Mouse (Mus musculus): ENCODE data around the gene Ankrd13d. TPM values are rescaled to one million over a fixed set of nuclear protein-coding genes. Genes with fewer than 3 reads are reported as not detected.

Ankrd13d gene
- polyA plus RNA-seq, 1 experiment from 2014 or later, result 62.9 TPM

- Histone ChIP-seq H3K9ac (replicated peaks; ENCODE audit: low read depth, low read length) (no peak overlapping the region), H3K27me3 (ENCODE audit: control insufficient read depth, insufficient read depth, low read length) (no peaks in the 10 kb centered on the region), H3K4me1 (ENCODE audit: control insufficient read depth, insufficient read depth, low read length) (peaks cover 8% of the 10 kb centered on the region), H3K4me3 (ENCODE audit: low read depth, low read length) (no peak overlapping the region), H3K4me2 (ENCODE audit: low read depth, low read length) (no peak overlapping the region), H3K27ac (ENCODE audit: low read depth, low read length) (no peak overlapping the region), H3K36me3 (ENCODE audit: control insufficient read depth, insufficient read depth, low read length) (no peaks in the 10 kb centered on the region), H3K9me3 (ENCODE audit: control insufficient read depth, low read length) (no peaks in the 10 kb centered on the region)
- ATAC-seq (ENCODE audit: low read depth), result no peak
- 28% methylated on average over 8 of the region's 8 CpGs for WGBS
These were observed 54.9 kb downstream of the Ankrd13d start for GRCm38 (mm10) chr19:4227894-4228678.

GRCm38 (mm10) chr19:4227446-4227845, 55.5 kb downstream of the Ankrd13d start:
- no peaks in the 10 kb centered on the region for H3K36me3 ChIP-seq (ENCODE audit: control insufficient read depth, insufficient read depth, low read length)
- H3K9me3 ChIP-seq (ENCODE audit: control insufficient read depth, low read length), result no peaks in the 10 kb centered on the region
- no peak overlapping the region for H3K4me3 ChIP-seq (ENCODE audit: low read depth, low read length)
- H3K27ac ChIP-seq (ENCODE audit: low read depth, low read length), result no peak overlapping the region
- ATAC-seq (ENCODE audit: low read depth), result no peak
- no peak overlapping the region for H3K4me2 ChIP-seq (ENCODE audit: low read depth, low read length)
- no peaks in the 10 kb centered on the region for H3K27me3 ChIP-seq (ENCODE audit: control insufficient read depth, insufficient read depth, low read length)
- WGBS, result 76% methylated on average over 5 of the region's 5 CpGs
- H3K4me1 ChIP-seq (ENCODE audit: control insufficient read depth, insufficient read depth, low read length), result peaks cover 6% of the 10 kb centered on the region
- no peak overlapping the region for H3K9ac ChIP-seq (replicated peaks; ENCODE audit: low read depth, low read length)

DNA sequence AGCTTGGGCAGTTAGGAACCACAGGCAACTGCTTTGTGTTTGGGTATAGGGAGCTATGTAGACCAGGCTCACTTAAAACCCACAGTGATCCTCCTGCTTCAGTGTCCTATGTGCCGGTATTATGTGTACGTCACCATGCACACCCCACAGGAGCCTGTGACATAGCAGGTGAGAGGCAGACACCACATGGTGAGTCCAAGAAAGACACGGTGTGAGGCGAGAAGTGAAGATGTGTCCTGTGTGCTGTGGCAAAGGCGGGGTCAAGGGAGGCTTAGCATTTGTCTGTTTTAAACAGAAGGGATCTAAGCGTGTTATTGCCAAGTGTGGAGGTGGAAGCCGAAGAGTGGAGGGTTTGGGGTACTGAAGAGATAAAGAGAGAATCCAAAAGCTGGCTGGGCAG, 56.2 kb downstream of the Ankrd13d start:
- no peak overlapping the region for H3K4me3 ChIP-seq (ENCODE audit: low read depth, low read length)
- peaks cover 3% of the 10 kb centered on the region; the same call in 1 of the 2 replicates for H3K4me1 ChIP-seq (ENCODE audit: control insufficient read depth, insufficient read depth, low read length)
- no peak for ATAC-seq (ENCODE audit: low read depth)
- 91% methylated on average over 7 of the region's 7 CpGs for WGBS
- H3K27ac ChIP-seq (ENCODE audit: low read depth, low read length), result no peak overlapping the region
- no peaks in the 10 kb centered on the region for H3K36me3 ChIP-seq (ENCODE audit: control insufficient read depth, insufficient read depth, low read length)
- H3K4me2 ChIP-seq (ENCODE audit: low read depth, low read length), result no peak overlapping the region
- no peaks in the 10 kb centered on the region for H3K9me3 ChIP-seq (ENCODE audit: control insufficient read depth, low read length)
- no peak overlapping the region for H3K9ac ChIP-seq (replicated peaks; ENCODE audit: low read depth, low read length)
- H3K27me3 ChIP-seq (ENCODE audit: control insufficient read depth, insufficient read depth, low read length), result no peaks in the 10 kb centered on the region

DNA sequence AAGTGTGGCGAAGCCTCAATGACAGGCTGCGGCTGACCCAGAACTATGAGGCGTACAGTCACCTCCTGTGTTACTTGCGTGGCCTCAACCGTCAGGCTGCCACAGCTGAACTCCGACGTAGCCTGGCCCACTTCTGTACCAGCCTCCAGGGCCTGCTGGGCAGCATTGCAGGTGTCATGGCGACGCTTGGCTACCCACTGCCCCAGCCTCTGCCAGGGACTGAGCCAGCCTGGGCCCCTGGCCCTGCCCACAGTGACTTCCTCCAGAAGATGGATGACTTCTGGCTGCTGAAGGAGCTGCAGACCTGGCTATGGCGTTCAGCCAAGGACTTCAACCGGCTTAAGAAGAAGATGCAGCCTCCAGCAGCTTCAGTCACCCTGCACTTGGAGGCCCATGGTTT, 60.8 kb downstream of the Ankrd13d start:
- Histone ChIP-seq H3K9ac (replicated peaks; ENCODE audit: low read depth, low read length) (no peak overlapping the region), H3K4me1 (ENCODE audit: control insufficient read depth, insufficient read depth, low read length) (no peaks in the 10 kb centered on the region), H3K27me3 (ENCODE audit: control insufficient read depth, insufficient read depth, low read length) (0 out of 2 replicates have a peak, but pooled peaks cover 1% of the 10 kb centered on the region), H3K4me3 (ENCODE audit: low read depth, low read length) (no peak overlapping the region), H3K9me3 (ENCODE audit: control insufficient read depth, low read length) (no peaks in the 10 kb centered on the region), H3K27ac (ENCODE audit: low read depth, low read length) (no peak overlapping the region), H3K4me2 (ENCODE audit: low read depth, low read length) (no peak overlapping the region), H3K36me3 (ENCODE audit: control insufficient read depth, insufficient read depth, low read length) (no peaks in the 10 kb centered on the region)
- peak; percentile 28; the same call in 1 of the 2 replicates for ATAC-seq (ENCODE audit: low read depth)
- 77% methylated on average over 11 of the region's 11 CpGs for WGBS

DNA sequence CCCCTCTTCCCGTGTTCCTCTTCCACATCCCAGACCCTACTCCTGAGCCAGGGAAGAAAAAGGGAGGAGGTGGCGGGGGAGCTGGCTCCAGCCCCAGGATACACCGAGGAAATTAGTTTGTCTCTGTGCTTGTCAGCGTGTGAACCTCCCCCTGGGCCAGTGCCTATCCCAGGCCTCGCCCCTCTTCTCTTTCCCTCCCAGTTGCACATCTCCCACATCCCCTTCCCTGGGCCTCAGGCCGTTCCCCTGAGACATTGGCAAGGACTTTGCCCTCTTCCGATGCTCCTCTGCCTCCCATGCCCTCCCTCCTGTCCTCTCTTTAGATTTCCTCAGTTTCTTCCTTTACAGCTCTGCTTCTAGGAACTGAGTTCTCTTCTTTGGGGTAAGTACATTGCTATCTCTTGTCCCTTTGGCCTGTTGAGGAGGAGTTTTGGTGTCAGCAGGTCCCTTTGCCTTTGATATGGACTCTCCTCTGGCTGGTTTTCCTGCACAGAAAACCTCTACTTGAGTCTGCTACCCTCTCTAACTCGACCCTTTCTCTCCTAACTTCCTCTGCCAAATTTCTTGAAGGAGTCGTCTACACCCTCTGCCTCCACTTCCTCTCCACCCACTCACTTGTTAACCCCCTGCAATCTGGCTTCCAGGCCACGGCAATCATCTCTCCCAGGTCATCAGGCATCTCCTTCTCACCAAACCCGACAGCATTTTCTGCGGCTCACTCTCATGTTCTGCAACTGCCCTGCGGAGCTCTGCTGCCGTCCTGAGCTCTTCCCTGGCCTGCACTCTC, 61.8 kb downstream of the Ankrd13d start:
- no peaks in the 10 kb centered on the region for H3K9me3 ChIP-seq (ENCODE audit: control insufficient read depth, low read length)
- H3K4me2 ChIP-seq (ENCODE audit: low read depth, low read length), result no peak overlapping the region
- no peaks in the 10 kb centered on the region for H3K36me3 ChIP-seq (ENCODE audit: control insufficient read depth, insufficient read depth, low read length)
- no peak overlapping the region for H3K9ac ChIP-seq (replicated peaks; ENCODE audit: low read depth, low read length)
- peak; percentile 21; the same call in 1 of the 2 replicates for ATAC-seq (ENCODE audit: low read depth)
- peaks cover 6% of the 10 kb centered on the region; the same call in 1 of the 2 replicates for H3K27me3 ChIP-seq (ENCODE audit: control insufficient read depth, insufficient read depth, low read length)
- 44% methylated on average over 14 of the region's 14 CpGs for WGBS
- no peaks in the 10 kb centered on the region for H3K4me1 ChIP-seq (ENCODE audit: control insufficient read depth, insufficient read depth, low read length)
- no peak overlapping the region for H3K4me3 ChIP-seq (ENCODE audit: low read depth, low read length)
- no peak overlapping the region for H3K27ac ChIP-seq (ENCODE audit: low read depth, low read length)

DNA sequence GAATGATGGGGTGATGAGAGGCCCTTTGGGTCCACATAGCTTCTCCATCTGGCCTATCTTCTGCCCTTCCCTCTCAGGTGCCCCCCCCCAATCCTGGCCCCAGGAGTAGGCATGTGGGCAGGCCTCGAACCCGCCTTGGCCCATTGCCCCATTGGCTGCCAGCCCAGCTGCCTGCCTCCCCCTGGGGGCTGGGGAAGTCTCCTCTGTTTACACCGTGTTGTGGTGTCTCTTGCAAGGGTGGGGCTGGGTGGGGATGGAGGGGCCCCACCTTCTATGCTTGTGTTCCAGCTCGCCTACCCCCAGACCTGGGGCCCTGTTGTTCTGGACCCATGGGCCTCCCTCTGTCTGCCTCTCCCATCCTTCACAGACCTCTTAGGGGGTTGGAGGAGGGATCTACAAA, 62.5 kb downstream of the Ankrd13d start:
- H3K4me1 ChIP-seq (ENCODE audit: control insufficient read depth, insufficient read depth, low read length), result peaks cover under 1% of the 10 kb centered on the region; the same call in 1 of the 2 replicates
- 50% methylated on average over 4 of the region's 4 CpGs for WGBS
- no peak for ATAC-seq (ENCODE audit: low read depth)
- H3K36me3 ChIP-seq (ENCODE audit: control insufficient read depth, insufficient read depth, low read length), result no peaks in the 10 kb centered on the region
- no peak overlapping the region for H3K4me2 ChIP-seq (ENCODE audit: low read depth, low read length)
- H3K27me3 ChIP-seq (ENCODE audit: control insufficient read depth, insufficient read depth, low read length), result peaks cover 6% of the 10 kb centered on the region; the same call in 1 of the 2 replicates
- H3K27ac ChIP-seq (ENCODE audit: low read depth, low read length), result no peak overlapping the region
- no peaks in the 10 kb centered on the region for H3K9me3 ChIP-seq (ENCODE audit: control insufficient read depth, low read length)
- 0 out of 2 replicates have a peak overlapping the region, but pooled peaks have one; percentile 13 for H3K9ac ChIP-seq (replicated peaks; ENCODE audit: low read depth, low read length)
- no peak overlapping the region for H3K4me3 ChIP-seq (ENCODE audit: low read depth, low read length)

Small RNA genes within 50 kb of the gene (microRNA-seq; reads per million reads assigned to microRNA genes)
- gene Mir6985, result not detected

Other genes with a start within 250 kb of the Ankrd13d start
- 437 and 484 TPM in 2 replicates for gene Gstp1, start 245.2 kb downstream of the Ankrd13d start, polyA plus RNA-seq (2014; fragmentation: Nextera tagmentation; extraction: Ambion mirVana)
- 2.4 TPM in 1 of 2 replicates, not detected in the other for gene Gstp2, start 237.1 kb downstream of the Ankrd13d start, polyA plus RNA-seq (2014; fragmentation: Nextera tagmentation; extraction: Ambion mirVana)
- gene Gstp3, start 223.6 kb downstream of the Ankrd13d start, polyA plus RNA-seq (2014; fragmentation: Nextera tagmentation; extraction: Ambion mirVana), result not detected in 2 replicates
- not detected in 2 replicates for gene Cabp2, start 201.6 kb downstream of the Ankrd13d start, polyA plus RNA-seq (2014; fragmentation: Nextera tagmentation; extraction: Ambion mirVana)
- gene Cdk2ap2, start 186.0 kb downstream of the Ankrd13d start, polyA plus RNA-seq (2014; fragmentation: Nextera tagmentation; extraction: Ambion mirVana), result 78.3 and 81.1 TPM in 2 replicates
- 65.1 and 76.5 TPM in 2 replicates for gene Pitpnm1, start 183.1 kb downstream of the Ankrd13d start, polyA plus RNA-seq (2014; fragmentation: Nextera tagmentation; extraction: Ambion mirVana)
- gene Aip, start 157.3 kb downstream of the Ankrd13d start, polyA plus RNA-seq (2014; fragmentation: Nextera tagmentation; extraction: Ambion mirVana), result 98.8 and 110 TPM in 2 replicates
- not detected in 2 replicates for gene Gpr152, start 143.3 kb downstream of the Ankrd13d start, polyA plus RNA-seq (2014; fragmentation: Nextera tagmentation; extraction: Ambion mirVana)
- gene Cabp4, start 139.1 kb downstream of the Ankrd13d start, polyA plus RNA-seq (2014; fragmentation: Nextera tagmentation; extraction: Ambion mirVana), result 0.13 and 0.31 TPM in 2 replicates
- 86.9 and 105 TPM in 2 replicates for gene Coro1b, start 134.5 kb downstream of the Ankrd13d start, polyA plus RNA-seq (2014; fragmentation: Nextera tagmentation; extraction: Ambion mirVana)
- gene Ptprcap, start 129.5 kb downstream of the Ankrd13d start, polyA plus RNA-seq (2014; fragmentation: Nextera tagmentation; extraction: Ambion mirVana), result 0.51 and 1.0 TPM in 2 replicates
- gene Rps6kb2, start 119.8 kb downstream of the Ankrd13d start, polyA plus RNA-seq (2014; fragmentation: Nextera tagmentation; extraction: Ambion mirVana), result 40.9 and 45.1 TPM in 2 replicates
- 3.0 and 6.1 TPM in 2 replicates for gene Carns1, start 107.7 kb downstream of the Ankrd13d start, polyA plus RNA-seq (2014; fragmentation: Nextera tagmentation; extraction: Ambion mirVana)
- 0.79 and 1.1 TPM in 2 replicates for gene Tbc1d10c, start 91.9 kb downstream of the Ankrd13d start, polyA plus RNA-seq (2014; fragmentation: Nextera tagmentation; extraction: Ambion mirVana)
- gene Ppp1ca, start 91.1 kb downstream of the Ankrd13d start, polyA plus RNA-seq (2014; fragmentation: Nextera tagmentation; extraction: Ambion mirVana), result 574 and 606 TPM in 2 replicates
- gene Rad9a, start 81.5 kb downstream of the Ankrd13d start, polyA plus RNA-seq (2014; fragmentation: Nextera tagmentation; extraction: Ambion mirVana), result 23.0 and 23.7 TPM in 2 replicates
- 0.78 and 1.5 TPM in 2 replicates for gene Clcf1, start 68.9 kb downstream of the Ankrd13d start, polyA plus RNA-seq (2014; fragmentation: Nextera tagmentation; extraction: Ambion mirVana)
- gene AC109138.7, start 68.8 kb downstream of the Ankrd13d start, polyA plus RNA-seq (2014; fragmentation: Nextera tagmentation; extraction: Ambion mirVana), result not detected in 2 replicates
- gene Pold4, start 51.2 kb downstream of the Ankrd13d start, polyA plus RNA-seq (2014; fragmentation: Nextera tagmentation; extraction: Ambion mirVana), result 21.1 and 22.6 TPM in 2 replicates
- gene Ssh3, start 14.0 kb downstream of the Ankrd13d start, polyA plus RNA-seq (2014; fragmentation: Nextera tagmentation; extraction: Ambion mirVana), result 12.2 and 14.0 TPM in 2 replicates
- 33.0 and 34.3 TPM in 2 replicates for gene Grk2, start 23.1 kb upstream of the Ankrd13d start, polyA plus RNA-seq (2014; fragmentation: Nextera tagmentation; extraction: Ambion mirVana)
- 39.1 and 46.3 TPM in 2 replicates for gene Kdm2a, start 115.1 kb upstream of the Ankrd13d start, polyA plus RNA-seq (2014; fragmentation: Nextera tagmentation; extraction: Ambion mirVana)
- 2.6 and 6.1 TPM in 2 replicates for gene Rhod, start 156.3 kb upstream of the Ankrd13d start, polyA plus RNA-seq (2014; fragmentation: Nextera tagmentation; extraction: Ambion mirVana)
- gene Syt12, start 194.3 kb upstream of the Ankrd13d start, polyA plus RNA-seq (2014; fragmentation: Nextera tagmentation; extraction: Ambion mirVana), result 4.4 and 4.8 TPM in 2 replicates
- gene 2010003K11Rik, start 215.4 kb upstream of the Ankrd13d start, polyA plus RNA-seq (2014; fragmentation: Nextera tagmentation; extraction: Ambion mirVana), result not detected in 2 replicates
- 22.5 and 23.8 TPM in 2 replicates for gene Pcx, start 227.3 kb upstream of the Ankrd13d start, polyA plus RNA-seq (2014; fragmentation: Nextera tagmentation; extraction: Ambion mirVana)